ENCODE assay signal across 8 mouse cellular contexts in the genomic region with DNA sequence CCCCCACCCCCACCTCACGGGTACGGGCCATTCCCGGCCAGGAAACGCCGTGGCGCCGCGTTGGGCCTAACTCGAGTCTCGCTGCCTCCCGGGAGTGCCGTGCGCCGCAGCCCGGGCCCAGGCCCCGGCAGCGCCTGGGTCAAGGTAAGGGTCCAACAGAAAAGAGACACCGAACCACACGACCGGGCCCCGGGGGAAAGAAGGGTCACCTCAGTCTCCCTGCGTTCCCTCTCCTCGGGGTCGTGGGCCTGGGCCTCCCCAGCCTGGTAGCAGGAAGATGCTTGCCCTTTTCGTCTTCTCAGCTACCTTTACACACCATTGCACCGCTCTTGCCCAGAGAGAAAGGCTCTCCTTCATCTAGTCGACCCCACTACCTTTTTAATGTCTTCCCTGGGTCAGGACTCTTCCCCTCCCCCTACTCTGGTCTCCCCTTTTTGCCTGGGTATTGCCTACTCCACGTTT. TPM values are rescaled to one million over a fixed set of nuclear protein-coding genes. Genes with fewer than 3 reads are reported as not detected.
A peak's percentile ranks its signal among the peaks of the same experiment; 100 is the strongest.
DNase-seq lines count a peak whose midpoint lies in the region; ATAC-seq and TF ChIP-seq lines count a peak whose summit lies in the region.

No protein-coding gene starts in this region.

- ATAC-seq in liver, embryonic 13.5 days (ENCODE audit: low read depth) = no peak
- ATAC-seq in frontal cortex, adult (ENCODE audit: low TSS enrichment) = no peak
- ATAC-seq in megakaryocyte progenitor cell, adult 5-6 weeks (replicated peaks; ENCODE audit: poor library complexity) = no peak

- H3K27me3 ChIP-seq in thymus, adult 2 months (ENCODE audit: control insufficient read depth, insufficient read depth, low read length) = no peaks in the 10 kb centered on the region
- H3K27me3 ChIP-seq in liver, embryonic 13.5 days = no peaks in the 10 kb centered on the region

- H3K36me3 ChIP-seq in thymus, adult 2 months (ENCODE audit: control insufficient read depth, insufficient read depth, low read length) = no peaks in the 10 kb centered on the region
- H3K36me3 ChIP-seq in liver, embryonic 13.5 days = 0 out of 2 replicates have a peak, but pooled peaks cover 3% of the 10 kb centered on the region

- peak overlapping the region; percentile 99 for H3K9ac ChIP-seq in liver, embryonic 13.5 days

- peak; percentile 54 for DNase-seq in embryo, embryonic 10.5 days (ENCODE audit: low spot score)
- DNase-seq in embryo, embryonic 11 days = no peak
- no peak for DNase-seq in thymus, adult 2 months
- DNase-seq in thymus, postnatal 25 days = no peak
- DNase-seq in liver, embryonic 13.5 days = no peak
- DNase-seq in adrenal gland, postnatal 36 days = no peak

- H3K9me3 ChIP-seq in liver, embryonic 13.5 days (replicated peaks) = no peaks in the 10 kb centered on the region

- WGBS in thymus, adult 2 months = under 1% methylated on average over 28 of the region's 28 CpGs
- WGBS in liver, embryonic 13.5 days (ENCODE audit: insufficient replicate concordance) = under 1% methylated on average over 28 of the region's 28 CpGs

- peaks cover 11% of the 10 kb centered on the region for H3K4me1 ChIP-seq in thymus, adult 2 months (replicated peaks; ENCODE audit: control insufficient read depth, insufficient read depth, low read length)
- H3K4me1 ChIP-seq in liver, embryonic 13.5 days (replicated peaks) = peaks cover 58% of the 10 kb centered on the region

- TF ChIP-seq CTCF in thymus, adult 2 months (IDR thresholded peaks at IDR 0.05; ENCODE audit: borderline replicate concordance, control insufficient read depth, extremely low read depth, insufficient read depth, low read length, poor library complexity) = no peak

- H3K27ac ChIP-seq in thymus, adult 2 months (ENCODE audit: control insufficient read depth, insufficient read depth, low read length) = peak overlapping the region; percentile 84
- H3K27ac ChIP-seq in liver, embryonic 13.5 days = peak overlapping the region; percentile 100

- no peak for TF ChIP-seq POLR2A in thymus, adult 2 months (IDR thresholded peaks at IDR 0.05; ENCODE audit: control insufficient read depth, extremely low read depth, insufficient read depth, low read length, poor library complexity)

- H3K4me3 ChIP-seq in thymus, adult 2 months (ENCODE audit: control insufficient read depth, insufficient read depth, low read length) = peak overlapping the region; percentile 81
- H3K4me3 ChIP-seq in liver, embryonic 13.5 days (replicated peaks) = peak overlapping the region; percentile 96

- H3K4me2 ChIP-seq in liver, embryonic 13.5 days = peak overlapping the region; percentile 93

RNA-seq across cellular contexts. Expression of gene Setd5, which starts 0.4 kb away (rescaled TPM):
- polyA plus RNA-seq in thymus, adult 2 months (2012; rRNA removed) = 51.8 and 52.2 TPM in 2 replicates
- 19.8 and 21.3 TPM in 2 replicates for polyA plus RNA-seq in liver, embryonic 13.5 days (2015; fragmentation: Nextera tagmentation; extraction: Ambion mirVana)
- total RNA-seq in adrenal gland, postnatal 36 days (2021) = 10 to 100 TPM; 87.7 to 88.4 TPM
- total RNA-seq in megakaryocyte progenitor cell, adult 5-6 weeks (2015) = 99.9 and 127 TPM in 2 replicates
- 48.3 and 73.6 TPM in 2 replicates for total RNA-seq in megakaryocyte progenitor cell, adult 5-6 weeks (2017)

RNA-seq across cellular contexts. Expression of gene Thumpd3, which starts 31.6 kb away (rescaled TPM):
- 10.7 and 13.4 TPM in 2 replicates for polyA plus RNA-seq in thymus, adult 2 months (2012; rRNA removed)
- 43.8 and 49.0 TPM in 2 replicates for polyA plus RNA-seq in liver, embryonic 13.5 days (2015; fragmentation: Nextera tagmentation; extraction: Ambion mirVana)
- 10 to 100 TPM; 39.9 to 43.1 TPM for total RNA-seq in adrenal gland, postnatal 36 days (2021)
- total RNA-seq in megakaryocyte progenitor cell, adult 5-6 weeks (2015) = 87.0 and 96.9 TPM in 2 replicates
- total RNA-seq in megakaryocyte progenitor cell, adult 5-6 weeks (2017) = 65.8 and 79.9 TPM in 2 replicates
